Mouse (Mus musculus): ENCODE data around the gene Tmem30c.

Gene Tmem30c

DNA sequence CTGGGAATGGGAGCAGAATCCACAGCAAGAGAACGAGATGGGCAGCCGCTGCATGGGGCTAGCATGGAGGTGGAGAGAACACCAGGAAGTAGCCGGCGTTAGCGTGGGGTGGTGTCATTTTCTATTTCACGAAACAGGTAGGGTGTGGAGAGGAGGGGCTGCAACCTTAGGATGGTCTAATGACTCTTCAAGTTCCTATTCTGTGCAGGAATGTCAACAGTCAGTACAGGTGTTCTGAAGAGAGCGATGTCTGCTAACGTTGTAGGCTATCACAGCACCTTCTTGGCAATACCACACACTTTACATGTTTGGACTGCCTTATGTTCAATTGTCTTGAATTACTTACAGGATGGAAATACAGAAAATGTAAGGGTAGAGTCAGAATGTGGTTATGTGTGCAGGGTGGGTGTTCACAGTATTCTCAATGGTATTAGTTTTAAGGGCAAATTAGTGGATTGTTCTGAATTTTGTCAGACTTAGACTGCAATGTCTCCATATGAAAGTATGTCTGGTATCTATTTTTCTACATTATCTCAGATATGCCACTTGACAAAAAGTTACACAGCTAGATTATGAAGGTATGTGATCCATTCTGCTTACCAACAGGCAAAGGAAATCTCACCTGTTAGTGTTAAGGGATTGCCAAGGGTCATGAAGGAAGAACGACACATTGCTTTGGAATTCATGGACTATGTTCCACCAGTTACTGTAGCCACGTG, 2.7 kb upstream of the Tmem30c start:
- in situ Hi-C loops (cut with MboI, MseI): no loop called here

DNA sequence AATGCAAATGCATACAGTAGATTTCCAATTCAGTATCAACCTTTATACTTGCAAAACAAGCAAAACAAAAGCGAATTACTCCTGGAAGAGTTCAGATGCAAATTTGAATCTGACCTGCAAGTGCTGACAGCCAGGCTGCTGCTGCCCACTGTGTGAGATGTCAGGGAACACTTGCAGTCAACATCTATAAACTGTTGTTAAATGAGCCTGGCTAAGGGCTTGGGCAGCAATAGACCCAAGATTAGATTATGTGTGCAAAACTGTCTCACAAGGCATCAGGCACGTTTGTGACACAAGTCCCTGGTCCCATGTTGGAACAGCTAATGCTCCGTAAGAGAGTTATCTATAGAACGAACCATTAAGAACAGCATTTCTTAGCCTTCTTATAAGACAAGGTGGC, 369 bp downstream of the Tmem30c start:
- in situ Hi-C loops (cut with MboI, MseI): loop anchor here (5.0 kb wide), 1 partner anchor 45 kb away; no protein-coding TSS in a partner anchor

DNA sequence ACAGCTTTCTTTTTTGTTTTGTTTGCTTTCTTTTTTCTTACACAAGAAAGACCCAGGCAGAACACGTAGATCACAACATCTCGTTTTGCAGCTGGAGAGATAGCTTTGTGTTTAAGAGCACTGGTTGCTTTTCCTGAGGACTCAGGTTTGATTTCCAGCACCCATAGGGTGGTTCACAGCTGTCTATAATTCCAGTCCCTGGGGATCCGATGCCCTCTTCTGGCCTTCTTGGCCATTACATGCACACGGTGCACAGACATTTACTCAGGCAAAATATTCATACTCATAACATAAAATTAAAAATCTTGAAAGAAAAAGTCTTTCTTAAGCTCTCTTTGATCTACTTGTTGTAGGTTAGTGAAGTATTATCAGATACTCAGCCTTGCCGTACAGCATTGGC, 969 bp downstream of the Tmem30c start:
- in situ Hi-C loops (cut with MboI, MseI): loop anchor here (5.0 kb wide), 1 partner anchor 44 kb away; no protein-coding TSS in a partner anchor

DNA sequence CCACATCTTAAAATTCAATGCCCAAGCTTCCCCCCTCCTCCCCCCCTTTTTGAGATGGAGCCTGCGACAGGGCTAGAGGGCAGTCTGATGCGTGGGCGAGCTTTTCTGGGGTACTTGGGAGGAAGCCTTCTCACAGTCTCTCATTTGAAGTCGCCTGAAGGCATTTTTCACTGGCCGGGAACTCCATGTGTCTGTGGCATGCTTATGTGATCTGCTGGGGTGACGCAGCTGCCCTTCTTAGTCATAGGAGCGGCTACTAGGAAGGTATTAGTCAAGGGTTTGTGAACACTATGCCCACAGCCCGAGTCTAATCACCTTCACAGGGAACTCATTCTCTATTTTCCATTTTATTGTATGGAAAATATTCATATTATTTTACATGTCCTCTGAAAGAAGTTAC, 11.2 kb downstream of the Tmem30c start:
- in situ Hi-C loops (cut with MboI, MseI): no loop called here

DNA sequence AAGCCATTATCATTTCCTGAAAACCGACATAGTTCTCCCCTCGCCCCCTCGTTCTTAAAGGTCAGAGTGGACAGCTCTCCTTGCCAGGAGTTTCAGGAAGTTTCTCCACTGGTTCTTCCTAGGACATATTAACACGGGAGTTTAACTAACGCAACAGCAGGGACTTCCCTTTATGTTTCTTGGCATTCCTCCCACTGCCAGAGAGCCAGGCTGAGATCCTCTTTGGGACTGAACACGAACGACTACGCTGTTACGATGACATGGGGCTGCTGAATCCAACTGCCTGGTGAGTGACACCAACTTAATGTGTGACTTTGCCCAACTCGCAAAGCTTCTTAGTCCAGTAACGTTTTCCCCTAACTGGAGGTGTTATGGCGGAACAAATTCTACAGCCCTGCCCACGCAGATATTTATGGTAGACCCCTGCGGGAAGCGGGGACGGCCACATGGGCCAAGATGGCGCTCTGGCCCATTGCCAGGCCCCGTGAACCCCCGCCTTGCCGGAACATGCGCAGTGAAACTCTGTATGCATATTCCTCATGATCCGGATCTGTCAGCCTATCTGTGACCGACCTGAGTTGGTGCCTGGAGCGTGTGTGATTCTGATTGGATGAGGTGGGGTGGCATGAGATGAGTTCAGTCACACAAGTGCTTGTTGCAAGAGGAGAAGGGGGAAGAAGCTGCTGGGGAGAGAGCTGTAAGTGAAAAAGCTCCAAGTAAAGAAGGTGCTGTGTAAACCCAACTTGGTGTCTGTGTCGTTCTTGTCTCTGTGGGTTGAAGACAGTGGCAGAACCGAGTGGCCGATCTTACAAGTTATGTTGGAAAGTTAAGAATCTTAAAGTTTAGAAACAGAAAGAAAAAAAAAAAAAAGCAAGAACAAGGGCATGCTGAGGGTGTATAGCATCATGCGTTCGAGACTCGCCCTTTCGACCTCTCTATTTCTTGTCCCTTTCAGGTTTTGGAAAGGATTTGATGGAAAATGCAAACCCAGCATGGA, 12.1 kb downstream of the Tmem30c start:
- in situ Hi-C loops (cut with MboI, MseI): no loop called here

DNA sequence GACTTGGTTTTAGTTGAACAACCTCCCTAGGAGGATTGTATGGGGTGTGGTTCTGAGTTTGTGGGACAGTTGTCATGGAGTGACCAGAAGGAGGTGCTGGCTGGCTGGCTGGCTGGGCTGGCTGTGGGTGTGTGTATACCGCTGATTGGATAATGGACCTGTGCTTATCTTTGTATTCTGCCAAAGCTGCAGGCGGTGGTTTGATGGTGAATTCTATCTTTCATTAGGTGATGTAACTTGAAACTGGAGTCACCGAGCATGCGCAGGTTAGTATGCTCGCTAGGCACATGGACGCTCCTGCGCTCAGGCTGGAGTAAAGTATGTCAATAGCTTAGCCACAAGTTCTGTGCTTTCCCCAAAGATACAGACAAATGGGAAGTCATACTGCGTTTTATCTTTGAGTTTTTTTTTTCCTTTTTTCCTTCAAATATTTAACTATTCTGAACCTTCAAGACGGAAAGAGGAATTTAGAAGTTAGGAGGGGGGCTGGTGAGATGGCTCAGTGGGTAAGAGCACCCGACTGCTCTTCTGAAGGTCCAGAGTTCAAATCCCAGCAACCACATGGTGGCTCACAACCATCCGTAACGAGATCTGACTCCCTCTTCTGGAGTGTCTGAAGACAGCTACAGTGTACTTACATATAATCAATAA, 13.6 kb downstream of the Tmem30c start:
- in situ Hi-C loops (cut with MboI, MseI): no loop called here

DNA sequence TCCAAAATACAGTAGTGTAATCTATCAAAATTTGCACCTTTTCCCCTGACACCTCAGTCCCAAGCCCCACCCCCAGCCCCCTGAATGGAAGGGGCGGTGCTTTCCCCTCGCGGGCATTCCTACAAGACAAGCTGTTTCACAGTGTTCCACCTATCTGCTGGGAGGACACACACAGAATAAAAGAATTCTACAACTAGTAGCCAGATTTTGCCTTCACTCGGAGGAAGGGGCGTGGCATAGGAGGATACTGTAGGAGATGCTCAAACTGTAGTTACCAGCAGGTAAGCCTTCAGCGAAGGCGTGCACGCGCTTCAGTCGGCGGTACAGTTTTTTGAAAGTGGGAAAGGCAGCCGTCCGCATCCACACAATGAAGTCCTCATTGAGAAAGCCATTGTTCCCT, 22.9 kb downstream of the Tmem30c start:
- in situ Hi-C loops (cut with MboI, MseI): no loop called here

DNA sequence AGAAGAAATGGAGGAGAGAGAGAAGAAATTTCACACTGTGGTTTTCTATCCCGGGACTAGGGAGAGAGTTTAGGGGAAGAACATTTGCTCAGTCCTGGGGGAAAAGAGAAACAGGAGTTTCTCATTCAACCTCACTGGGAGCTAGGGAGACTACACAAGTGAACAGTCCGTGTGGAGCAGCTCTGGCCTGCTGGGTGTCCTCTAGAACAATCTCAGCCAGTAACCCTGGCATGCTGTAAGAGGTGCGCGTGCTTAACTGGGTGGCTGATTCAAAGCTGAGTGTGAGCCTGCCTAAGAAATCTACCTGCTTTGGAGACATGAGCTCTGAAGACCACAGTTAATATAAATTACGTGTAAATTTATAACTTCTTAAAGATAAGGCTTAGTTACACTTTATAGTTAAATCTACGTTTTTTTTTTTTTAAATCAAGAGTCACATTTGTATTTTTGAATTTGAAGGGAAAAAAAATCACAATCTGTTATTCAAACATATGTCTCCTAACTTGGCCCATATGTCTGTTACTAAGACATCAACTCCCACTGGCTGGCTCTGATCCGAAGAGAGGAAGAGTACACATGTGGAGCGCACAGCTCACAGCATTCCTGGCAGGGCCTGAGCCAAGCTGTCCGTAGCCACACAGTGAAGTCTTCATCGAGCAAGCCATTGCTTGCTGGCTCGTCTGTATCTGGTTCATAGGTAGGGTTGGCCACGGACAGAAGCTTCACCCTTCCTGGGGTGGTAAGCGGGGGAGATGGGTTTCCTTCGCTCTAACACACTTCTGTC, 24.4 kb downstream of the Tmem30c start:
- in situ Hi-C loops (cut with MboI, MseI): no loop called here

DNA sequence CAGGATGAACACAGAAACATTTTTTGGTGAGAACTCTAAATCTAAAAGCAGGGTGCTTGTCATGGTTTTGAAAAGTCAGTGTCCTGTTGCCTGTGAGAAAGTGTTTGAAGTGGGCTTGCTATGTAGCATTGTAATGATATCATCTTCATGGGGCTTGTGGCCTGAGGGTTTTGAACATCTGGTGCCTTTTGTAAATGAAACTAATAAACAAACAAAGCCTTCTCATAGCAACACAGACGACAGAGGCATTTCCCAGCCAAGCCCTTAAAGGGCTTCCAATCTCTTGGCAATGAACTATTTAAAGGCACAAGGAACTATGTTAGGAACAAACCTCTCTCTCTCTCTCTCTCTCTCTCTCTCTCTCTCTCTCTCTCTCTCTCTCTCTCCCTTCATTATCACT, 25.6 kb downstream of the Tmem30c start:
- in situ Hi-C loops (cut with MboI, MseI): no loop called here

DNA sequence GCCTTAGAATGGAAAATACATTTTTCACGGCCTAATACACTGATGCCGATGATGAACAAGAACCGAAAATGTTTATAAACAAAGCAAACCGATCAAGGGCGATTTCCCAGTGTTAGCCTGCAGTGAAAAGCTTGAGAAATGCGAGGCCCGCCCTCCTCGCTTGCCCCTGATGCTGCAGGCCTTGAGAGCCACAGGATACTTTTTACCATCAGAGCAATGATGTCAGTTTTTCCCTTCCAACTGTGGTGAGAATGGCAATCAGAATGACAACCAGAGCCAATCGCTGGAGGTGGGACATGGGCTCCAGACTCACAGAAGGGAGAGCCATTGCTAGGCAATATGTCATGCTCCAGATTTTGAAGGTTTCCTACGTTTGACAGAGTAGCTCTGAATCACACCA, 32.5 kb downstream of the Tmem30c start:
- in situ Hi-C loops (cut with MboI, MseI): no loop called here

DNA sequence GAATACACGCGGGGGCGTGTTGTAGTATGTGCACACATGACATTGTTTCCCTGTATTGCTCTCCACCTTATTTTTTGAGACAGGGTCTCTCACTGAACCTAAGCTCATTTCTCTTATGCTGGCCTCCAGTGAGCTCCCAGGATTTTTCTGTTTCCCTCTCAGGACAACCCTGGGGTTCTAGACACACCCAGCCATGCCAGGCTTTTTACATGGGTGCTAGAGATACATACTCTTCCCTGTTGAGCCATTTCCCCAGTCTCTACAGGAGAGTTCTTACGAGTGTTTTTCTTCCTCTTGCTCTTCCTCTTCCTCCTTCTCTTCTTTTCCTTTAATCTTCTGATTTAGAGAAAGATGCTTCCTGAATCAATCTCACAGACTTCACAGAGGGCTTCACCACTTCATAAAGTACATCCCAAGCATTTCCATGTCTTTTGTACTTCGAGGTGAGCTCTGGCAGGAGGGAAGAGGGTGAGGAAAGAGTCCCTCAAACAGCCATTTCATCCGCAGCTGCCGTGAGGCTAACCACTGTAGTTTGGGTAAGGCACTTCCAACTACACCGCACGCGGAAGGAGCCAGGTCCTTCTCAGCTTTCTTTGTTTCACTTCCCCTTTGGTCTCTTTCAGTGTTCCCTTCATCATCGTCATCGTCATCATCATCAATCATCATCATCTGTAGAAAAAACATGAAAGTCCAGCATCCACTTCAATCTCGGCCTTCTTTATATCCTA, 33.1 kb downstream of the Tmem30c start:
- in situ Hi-C loops (cut with MboI, MseI): no loop called here

DNA sequence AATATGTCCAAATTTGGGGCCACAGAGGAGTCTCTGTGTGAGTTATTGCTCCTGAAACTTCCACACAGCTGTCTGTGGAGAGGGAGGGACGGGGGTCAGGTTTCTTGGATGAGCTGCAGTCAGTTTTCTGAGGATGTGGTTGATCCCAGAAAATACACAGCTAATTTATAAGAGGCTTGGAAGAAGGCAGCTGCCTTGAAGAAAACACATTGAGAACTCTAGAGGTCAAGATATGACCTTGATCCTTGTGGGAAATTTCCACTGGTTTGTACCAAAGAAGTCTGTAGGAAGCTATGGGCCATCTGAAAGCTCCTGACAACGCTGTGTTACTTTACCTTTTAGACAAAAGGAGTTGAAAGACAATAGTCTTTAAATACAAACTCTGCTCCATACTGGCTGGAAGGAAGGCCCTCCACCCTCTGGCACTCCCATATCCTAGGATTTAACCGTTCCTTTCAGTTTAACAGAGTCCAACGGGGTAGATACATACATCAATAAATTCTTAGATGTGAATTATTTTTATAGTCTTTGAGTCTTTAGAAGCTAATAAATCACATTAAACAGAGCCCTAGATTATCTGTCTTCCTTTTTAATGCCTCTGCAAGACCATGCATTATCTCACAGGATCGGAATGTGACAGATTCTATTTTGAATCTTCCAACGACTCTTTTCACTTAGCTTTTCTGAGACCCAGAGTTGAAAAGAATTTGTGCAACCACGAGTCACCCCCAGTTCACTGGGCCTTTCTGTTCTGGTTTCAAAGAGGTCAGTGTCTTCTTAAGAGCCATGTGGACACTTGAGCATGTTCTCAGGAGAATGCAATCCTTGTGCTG, 40.9 kb downstream of the Tmem30c start:
- in situ Hi-C loops (cut with MboI, MseI): no loop called here

DNA sequence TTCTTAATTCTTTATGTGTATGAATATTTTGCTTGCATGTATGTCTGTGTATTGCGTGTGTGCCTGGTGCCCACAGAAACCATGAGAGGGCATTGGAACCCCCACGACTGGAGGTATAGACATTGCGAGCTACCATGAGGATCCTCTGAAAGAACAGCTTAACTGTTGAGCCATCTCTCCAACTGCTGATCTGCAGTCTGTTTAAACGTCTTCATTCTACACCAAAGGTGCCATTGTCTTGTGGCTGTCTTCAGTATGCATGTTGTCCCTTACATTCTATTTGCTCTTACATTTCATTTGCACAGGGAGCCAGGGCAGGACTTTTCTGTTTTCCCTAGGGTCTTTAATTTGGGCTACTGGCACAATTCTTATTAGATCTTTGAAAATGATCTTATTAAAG, 41.7 kb downstream of the Tmem30c start:
- in situ Hi-C loops (cut with MboI, MseI): no loop called here

DNA sequence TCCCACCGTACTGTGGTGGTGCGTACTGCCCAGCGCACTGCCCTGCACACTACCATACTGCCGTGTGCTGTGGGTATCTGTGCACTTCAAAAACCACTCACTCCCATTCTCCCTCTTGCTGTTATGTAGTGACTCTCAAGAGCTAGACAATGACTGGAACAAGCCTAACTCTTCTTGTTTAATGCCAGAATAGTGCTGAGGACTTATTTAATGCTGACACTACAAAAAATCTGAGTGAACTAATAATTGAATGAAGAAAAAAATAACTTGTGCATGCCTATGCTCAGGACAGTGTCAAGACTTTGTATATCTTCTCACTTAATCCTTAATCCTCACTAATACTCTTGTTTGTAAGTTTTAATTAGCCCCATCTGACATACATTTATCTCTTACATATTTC, 45.2 kb downstream of the Tmem30c start:
- in situ Hi-C loops (cut with MboI, MseI): loop anchor here (5.0 kb wide), 2 partner anchors 45 to 350 kb away; partner anchors contain the start of gene Tmem30c

DNA sequence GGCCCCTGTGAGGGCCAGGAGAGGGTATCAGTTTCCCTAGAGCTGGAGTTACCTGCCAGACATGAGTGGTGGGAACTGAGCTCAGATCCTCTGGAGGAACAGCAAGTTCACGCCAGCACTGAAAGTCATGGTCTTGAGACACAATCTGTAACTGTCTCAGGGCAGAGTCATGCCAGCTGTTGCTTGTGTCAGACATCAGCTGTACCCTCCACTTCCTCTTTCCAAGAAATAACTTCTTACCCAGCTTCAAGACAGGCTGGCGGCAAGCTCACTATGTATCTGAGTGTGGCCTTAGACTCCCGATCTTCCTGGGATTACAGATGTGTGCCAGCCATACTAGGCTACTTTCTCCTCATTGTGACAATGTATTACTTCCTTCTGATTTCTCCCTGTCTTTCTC, 46.1 kb downstream of the Tmem30c start:
- in situ Hi-C loops (cut with MboI, MseI): loop anchor here (5.0 kb wide), 2 partner anchors 46 to 351 kb away; partner anchors contain the start of gene Tmem30c

DNA sequence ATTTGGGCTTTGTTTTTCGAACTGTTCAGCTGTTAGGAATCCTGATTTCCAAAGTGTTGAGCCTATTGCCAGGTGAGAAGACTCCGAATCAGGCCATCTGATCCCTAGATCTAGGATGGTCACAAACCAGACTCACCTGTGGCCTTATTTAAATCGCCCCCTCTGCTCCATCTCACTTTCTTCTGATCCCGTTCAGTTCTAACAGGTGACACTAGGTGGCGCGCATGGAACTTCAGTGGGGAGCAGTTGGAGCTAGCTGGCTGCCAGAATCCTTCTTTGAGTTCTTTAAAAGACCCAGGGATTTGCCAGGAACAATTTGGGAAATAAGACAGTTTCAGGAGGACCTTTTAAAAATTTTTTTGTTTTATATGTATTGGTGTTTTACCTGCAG, 48.8 kb downstream of the Tmem30c start:
- in situ Hi-C loops (cut with MboI, MseI): loop anchor here (5.0 kb wide), 1 partner anchor 153 kb away; no protein-coding TSS in a partner anchor

DNA sequence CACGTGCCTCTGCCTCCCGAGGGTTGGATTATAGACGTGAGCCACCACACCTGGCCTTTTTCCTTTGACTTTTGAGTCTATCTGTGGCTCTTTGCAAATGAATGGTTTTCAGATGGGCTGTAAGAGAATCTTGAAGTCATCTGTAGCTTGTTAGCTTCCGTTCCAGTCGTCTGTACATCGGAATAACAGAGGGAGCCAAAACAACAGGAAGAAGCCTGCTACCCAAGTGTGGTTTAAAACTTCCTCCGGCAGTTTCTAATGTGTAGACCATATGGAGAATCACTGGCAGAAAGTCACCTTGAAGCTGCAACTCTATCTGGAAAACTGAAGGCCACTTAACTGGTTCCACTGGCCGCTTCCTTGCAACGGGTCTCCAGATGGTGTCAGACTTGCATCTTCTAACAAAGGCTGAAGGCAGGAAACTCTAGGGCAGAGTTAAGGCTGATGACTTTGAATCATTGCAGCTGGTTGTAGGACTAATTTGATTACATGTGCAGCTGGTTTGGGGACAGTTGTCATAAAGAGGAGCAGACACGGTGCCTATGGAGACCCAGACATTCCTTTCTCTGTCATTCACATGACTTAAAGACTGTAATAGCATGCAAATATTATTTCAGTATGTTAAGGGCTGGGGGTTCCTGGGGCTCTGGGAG, 49.3 kb downstream of the Tmem30c start:
- in situ Hi-C loops (cut with MboI, MseI): loop anchor here (5.0 kb wide), 1 partner anchor 154 kb away; no protein-coding TSS in a partner anchor

DNA sequence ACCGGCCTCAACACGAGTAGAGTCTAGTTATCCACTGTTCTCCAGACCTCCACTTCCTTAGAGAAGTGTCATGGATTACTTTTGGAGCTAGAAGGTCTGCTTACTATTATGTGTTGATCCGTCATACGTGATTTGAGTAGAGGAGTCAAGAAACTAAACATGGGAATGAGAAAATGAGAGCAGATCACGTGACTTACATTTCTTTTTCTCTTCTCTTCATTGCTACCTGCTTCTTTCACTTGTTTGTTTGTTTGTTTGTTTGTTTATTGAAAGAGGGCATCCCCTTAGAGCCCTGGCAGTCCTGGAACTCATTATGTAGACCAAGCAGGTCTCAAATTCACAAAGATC, 49.8 kb downstream of the Tmem30c start:
- in situ Hi-C loops (cut with MboI, MseI): loop anchor here (5.0 kb wide), 1 partner anchor 154 kb away; no protein-coding TSS in a partner anchor
